Mouse (Mus musculus) spleen, postnatal 4 days (tissue): ENCODE measurements around the gene Pnpla7.

Experiments
- DNase-seq, 2 experiments: peaks; one replicate each; pipeline ENCODE4 v3.0.0; 2022; ENCODE audit warnings: low spot score in 2 of 2

The Pnpla7 gene

DNA sequence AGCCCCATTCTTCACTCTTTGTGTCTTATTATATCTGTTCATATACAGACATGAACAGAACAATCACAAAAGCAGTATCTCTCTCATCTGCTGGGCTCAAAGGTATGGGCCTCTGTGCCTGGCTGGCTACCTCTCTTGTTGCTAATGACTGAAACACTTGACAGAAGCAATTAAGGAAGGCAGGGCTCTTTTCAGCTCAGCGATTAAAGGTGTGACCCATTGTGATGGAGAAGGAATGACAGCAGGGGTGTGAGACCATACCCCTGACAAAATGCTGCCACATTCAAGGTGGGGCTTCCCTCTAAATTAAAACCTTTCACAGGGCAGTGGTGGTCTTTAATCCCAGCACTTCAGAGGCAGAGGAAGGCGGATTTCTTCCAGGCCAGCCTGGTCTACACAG is 11.9 kb downstream of the Pnpla7 start:
- no peak for DNase-seq

DNA sequence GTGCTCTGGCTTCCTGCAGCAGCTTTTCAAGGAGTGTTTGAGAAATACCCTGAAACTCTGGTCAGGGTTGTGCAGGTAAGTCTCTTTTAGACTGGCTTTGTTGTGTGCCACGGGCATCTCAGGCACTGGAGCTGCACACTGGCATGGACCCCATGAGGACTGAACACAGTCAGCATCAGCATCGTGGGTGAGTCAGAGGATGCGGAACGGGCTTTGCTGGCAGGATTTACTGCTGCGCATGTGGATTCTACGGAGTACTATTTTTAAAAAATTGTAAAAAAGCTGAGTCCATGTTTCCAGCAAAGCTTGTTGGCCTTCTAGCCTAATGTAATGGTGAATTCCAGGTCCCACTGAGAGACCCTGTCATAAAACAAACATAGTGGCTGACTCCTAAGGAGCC is 19.5 kb downstream of the Pnpla7 start:
- DNase-seq: no peak

DNA sequence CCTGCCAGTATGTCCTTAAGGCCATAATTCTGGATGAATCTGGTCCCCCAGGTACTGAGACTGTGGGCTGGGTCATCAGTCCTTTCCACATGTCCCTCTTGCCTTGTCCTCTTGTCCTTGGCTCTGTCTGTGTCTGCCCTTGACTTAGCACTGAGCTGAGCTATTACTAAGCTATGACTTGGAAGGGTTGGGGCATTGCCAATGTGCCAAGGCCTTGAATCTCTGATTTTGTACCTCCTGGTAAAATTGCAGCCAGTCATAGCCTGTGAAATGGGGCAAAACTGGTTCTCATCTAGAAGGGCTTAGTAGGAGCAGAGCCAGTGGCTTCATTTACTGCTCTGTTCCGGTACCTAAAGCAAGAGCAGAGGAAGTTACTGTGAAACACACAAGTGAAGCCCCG is 20.6 kb downstream of the Pnpla7 start:
- no peak for DNase-seq

DNA sequence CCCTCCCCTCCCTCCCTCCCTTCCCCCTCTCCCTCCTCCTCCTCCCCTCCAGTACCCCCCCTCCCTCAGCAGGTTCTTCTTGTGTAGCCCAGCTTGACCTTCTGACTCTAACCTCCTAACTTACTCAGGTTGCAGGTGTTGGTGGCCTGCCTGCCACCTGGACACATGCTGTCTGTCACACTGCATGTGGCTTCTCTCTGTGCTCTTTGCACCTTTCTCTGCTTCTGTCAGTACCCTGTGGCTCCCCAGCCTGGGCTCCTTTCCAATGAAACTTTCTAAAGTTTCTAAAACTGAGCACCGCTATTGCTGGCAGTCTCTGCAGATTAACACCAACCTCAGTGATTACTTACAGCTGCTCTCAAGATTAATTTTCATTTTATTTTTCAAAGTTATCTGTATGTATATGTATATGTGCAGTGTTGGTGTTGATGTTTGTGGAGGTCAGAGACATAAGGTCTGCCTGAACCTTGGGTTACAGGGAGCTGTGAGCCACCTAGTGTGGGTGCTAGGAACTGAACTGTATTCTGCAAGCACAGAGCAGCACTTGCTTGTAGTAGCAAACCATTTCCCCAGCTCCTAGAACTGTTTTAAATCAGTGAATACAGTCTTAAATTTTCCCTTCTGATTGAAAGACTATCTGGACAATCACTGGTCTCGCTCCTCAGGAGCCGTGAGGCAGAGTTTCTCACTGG is 24.9 kb downstream of the Pnpla7 start:
- DNase-seq: no peak

DNA sequence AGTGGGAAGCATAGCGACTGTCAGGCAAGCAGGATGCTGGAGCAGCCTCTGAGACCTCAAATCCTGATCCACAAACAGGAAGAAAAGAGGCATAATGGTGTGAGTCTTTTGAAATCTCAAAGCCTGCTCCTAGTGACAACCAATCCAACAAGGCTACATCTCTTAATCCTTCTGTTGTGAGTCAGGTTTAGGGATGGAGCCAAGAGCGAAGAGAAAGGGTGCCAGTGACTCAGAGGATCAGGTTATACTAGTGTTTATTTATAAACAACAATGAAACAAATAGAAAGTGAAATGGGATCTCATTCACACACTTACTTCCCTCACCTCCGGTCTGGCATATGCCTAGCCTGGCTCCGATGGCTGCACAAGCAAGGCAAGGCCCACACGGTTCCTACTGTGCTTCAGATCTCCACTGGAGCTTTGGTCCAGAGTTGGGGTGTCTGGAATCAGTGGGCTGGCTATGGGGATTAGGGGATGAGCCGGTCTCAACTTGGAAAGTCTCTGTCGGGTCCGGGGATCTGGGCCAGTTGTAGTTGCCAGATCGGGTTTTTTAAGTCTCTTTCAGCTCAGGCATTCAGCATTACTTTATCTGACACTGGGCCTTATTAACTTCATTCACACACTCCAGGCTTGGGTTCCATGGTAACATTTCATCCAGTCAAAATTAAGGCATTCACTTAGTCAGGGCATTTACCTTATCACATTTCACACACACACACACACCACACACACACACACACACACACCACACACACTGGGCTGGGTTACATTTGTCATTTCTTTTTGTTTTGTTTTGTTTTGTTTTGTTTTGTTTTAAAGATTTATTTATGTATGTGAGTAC is 28.3 kb downstream of the Pnpla7 start:
- no peak for DNase-seq

DNA sequence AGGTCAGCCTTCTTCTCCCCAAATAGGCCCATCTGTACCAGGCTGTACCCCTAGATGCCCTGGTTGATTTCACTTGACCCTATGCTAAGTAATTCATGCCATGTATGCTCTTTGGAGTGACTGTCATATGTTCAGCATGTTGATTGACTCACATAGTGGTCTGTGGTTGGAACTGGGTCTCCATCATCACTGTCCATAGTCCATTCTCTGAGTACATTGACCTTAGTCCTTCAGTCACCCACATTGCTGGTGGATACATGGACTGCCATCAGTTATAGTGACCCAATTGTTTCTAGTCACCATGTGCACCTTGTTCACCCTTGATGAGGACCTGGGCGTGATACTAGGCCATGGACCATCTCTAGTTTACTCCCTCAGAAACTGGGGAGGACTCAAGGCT is 30.9 kb downstream of the Pnpla7 start:
- peak in 1 of 2 experiments; percentile 6 for DNase-seq

DNA sequence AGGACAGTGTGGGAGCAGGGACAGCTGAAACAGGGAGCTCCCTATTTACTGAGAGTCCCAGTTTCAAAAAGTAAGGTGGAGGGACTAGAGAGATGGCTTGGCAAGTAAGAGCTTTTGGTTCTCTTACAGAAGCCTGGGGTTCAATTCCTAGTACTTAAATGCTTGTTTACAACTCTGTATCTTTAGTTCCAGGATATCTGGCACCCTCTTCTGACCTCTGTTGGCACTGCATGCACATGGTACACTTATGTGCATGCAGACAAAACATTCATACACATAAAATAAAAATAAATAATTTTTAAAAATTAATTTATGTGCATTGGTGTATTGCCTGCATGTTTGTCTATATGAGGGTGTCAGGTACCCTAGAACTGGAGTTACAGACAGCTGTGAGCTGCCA is 32.4 kb downstream of the Pnpla7 start:
- peak in 1 of 2 experiments; percentile 19 for DNase-seq

DNA sequence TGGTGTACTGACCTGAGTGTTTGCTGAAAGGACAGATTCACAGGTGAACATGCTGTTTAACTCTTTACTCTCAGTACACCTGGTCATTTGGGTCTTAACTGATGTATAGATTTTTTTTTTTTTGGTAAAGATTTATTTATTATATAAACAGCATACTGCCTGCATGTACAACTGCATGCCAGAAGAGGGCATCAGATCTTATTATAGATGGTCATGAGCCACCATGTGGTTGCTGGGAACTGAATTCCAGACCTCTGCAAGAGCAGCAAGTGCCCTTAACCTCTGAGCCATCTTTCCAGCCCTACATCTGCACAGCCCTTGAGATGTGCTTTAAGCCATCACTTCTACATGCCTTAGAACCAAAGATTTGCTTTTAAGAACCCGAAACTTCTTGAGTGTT is 46.8 kb downstream of the Pnpla7 start:
- DNase-seq: no peak

DNA sequence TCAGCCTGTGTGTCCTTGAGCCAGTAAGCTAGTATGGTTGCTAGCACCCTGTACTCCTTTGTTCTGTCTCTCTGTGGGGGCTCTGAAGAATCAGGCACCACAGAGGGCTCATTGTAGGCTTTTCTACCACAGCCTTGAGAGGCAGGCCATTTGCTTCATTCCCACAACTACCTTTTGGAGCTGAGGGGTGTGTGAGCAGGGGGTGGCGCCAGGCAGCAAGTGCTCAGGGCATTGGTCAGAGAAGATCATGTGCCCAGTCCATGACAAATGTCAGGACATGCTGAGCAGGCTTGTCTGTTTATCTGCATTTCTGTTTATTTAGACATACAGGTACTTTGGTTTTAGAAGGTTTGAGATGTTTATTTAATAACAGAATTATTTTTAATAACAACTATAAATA is 49.3 kb downstream of the Pnpla7 start:
- no peak for DNase-seq

DNA sequence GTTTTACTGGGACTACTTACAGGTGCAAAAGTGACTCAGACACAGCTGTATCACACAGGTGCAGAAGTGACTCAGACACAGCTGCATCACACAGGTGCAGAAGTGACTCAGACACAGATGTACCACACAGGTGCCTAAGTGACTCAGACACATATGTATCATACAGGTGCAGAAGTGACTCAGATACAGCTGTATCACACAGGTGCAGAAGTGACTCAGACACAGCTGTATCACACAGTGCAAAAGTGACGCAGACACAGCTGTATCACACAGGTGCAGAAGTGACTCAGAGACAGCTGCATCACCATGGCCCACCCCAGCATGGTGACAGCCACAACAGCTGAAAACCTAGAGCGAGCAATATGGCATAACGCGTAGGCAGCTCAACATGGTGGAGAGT is 59.2 kb downstream of the Pnpla7 start:
- DNase-seq: no peak

DNA sequence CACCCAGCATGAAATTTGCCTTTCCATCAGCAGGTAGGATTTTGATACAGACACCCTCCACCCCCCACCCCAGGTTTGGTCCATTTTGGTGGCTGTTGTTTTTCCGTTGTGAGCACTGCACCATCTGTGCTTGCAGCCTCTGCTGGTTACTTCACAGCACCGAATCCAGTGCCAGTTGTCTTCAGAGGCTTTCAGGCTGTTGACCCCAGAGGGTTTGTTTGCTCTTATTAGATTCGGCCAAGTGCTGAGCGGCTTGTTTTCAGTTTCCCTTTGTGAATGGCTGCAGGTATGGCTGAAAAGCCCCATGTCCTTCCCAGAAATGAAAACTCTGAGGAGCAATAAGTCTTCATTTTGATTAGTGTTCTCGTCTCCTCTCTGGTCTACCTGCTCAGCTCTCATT is 64.3 kb downstream of the Pnpla7 start:
- DNase-seq: no peak

DNA sequence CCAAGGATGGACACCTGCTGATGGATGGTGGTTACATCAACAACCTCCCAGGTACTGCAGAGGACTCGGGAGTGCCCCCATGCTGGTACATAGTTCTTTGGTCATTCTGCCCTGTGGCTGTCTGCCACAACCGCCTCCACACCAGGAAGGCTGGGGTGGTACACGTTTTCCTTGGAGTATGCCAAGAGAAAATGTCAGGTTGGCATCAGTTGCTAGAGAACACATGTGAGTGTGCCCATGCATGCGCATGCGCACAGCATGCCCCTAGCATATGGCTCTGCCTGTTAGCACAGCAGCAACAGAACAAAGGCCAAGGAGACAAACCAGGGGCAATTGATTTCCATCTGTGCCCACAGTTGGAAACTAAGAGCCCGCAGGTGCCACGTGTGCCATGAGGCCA is 75.1 kb downstream of the Pnpla7 start:
- no peak for DNase-seq

DNA sequence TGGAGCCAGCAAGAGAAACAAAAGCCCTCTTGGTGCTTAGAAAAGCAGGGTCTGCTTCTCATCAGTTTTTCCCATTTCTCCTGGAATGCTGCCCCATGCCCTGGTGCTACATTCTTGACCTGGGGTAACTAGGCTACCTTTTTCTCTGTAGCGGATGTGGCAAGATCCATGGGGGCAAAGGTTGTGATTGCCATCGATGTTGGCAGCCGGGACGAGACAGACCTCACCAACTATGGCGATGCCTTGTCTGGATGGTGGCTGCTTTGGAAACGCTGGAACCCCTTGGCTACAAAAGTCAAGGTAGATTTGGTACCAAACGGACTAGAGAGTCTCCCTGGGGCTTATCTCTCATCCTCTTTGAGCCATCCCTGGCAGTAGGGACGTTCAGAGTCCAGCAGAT is 75.6 kb downstream of the Pnpla7 start:
- no peak for DNase-seq

DNA sequence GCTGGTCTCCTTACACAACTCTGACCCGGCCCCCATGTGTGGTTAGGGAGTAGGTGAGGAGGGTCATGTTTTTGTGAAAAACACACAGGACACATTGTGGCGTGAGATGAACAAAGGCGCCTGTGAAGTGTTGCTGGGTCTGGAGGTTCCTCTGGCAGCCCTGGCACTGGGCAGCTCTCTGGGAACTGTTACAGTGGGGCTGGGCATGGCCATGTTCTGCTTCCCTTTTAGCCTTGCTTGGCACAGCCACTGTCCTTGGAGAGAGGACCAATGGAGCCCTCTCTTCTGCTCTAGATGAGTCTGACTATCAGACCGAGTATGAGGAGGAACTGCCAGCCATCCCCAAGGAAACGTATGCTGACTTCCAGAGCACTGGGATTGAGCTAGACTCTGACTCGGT is 77.3 kb downstream of the Pnpla7 start:
- no peak for DNase-seq

DNA sequence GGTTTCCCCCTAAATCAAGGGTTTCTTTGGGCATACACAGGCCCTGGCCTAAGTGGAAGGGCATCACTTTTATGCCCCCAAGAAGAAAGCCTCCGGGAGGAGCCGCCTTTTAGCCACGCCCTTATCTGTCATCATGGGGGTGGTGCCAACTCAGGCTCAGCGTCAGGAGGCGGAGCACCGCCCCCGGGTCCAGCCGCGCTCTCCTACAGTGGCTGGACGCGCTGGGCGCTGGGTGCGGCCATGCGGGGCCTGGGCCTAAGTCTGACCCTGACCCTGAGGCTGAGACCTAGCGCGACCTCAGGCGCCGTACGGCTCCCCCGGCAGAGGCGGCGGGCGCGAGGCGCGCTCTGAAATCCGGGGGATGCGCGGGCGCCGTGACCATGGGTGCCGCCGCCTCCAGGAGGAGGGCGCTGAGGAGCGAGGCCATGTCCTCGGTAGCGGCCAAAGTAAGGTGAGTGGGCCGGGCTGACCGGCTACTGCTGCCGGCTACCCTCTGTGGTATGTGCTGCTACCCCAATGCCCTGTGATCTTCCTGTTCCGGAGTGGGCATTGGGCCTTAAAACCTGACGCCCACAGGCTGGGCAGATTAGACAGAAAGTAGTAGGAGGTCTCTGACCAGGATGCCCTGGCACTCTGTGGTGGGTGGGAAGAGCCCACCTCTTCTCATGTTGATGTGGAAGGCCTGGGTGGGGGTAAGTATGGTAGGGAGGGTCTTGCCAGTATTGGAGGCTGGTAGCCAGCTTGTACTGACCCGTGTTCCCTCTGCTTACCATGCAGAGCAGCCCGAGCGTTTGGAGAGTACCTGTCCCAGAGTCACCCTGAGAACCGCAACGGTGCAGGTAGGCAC is 78.6 kb downstream of the Pnpla7 start, which contains the start of gene Nsmf:
TSS of gene Nsmf (plus strand) at position 135 of the 847 bp plus-strand sequence.
- peak; percentile 82 to 89 for DNase-seq

DNA sequence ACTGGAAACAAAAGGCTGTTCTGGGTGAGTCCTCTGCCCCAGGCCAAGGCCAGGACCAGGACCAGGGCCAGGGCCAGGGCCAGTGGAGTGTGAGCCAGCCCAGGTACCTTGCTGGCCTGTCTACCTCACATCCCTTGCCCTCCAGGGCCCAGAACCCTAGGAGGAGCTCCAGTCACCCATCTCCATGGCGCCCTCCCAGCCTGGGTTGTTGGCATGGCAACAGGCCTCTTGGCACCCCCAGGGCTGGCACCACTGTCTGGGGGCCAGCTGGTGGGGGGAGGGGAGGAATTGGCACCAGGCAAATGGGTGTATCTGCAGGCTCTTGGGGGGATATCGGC is 79.2 kb downstream of the Pnpla7 start:
- DNase-seq: no peak

DNA sequence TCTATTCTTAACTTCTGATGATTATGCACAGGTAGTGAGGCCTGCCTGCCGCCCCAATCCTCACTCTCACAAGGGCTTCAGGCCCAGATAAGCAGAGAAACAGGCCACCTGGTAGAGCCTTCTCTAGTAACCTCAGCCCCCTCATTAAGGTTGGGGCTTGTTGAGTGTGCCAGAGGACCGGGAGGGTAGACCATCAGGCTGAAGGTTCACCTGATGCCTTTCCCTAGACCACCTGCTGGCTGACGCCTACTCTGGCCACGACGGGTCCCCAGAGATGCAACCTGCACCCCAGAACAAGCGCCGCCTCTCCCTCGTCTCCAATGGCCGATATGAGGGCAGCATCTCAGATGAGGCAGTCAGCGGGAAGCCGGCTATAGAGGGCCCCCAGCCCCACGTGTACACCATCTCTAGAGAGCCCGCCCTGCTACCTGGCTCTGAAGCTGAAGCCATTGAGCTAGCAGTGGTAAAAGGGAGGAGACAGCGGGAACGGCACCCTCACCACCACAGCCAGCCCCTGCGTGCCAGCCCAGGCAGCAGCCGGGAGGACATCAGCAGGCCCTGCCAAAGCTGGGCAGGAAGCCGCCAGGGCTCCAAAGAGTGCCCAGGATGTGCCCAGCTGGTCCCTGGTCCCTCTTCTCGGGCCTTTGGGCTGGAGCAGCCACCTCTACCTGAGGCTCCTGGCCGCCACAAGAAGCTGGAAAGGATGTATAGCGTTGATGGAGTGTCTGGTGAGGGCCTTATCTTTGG is 79.7 kb downstream of the Pnpla7 start:
- no peak for DNase-seq

DNA sequence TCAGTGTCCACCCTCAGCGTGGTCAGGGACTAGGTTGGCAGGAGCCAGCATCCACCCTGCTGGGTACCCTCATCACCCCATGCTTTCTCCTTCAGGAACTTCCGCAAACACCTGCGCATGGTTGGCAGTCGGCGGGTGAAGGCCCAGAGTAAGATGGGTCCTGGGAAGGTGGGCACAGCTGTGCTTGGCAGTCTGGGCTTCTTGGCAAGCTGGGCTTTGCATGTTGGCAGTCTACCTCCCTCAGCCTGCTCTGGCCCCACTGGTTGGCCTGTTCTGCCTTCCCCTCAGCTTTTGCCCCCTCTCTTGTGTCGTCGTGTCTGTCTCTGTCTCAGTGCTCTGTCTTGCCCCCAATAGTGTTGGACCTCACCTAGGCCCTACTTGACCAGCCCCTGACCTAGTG is 83.1 kb downstream of the Pnpla7 start:
- DNase-seq: no peak

DNA sequence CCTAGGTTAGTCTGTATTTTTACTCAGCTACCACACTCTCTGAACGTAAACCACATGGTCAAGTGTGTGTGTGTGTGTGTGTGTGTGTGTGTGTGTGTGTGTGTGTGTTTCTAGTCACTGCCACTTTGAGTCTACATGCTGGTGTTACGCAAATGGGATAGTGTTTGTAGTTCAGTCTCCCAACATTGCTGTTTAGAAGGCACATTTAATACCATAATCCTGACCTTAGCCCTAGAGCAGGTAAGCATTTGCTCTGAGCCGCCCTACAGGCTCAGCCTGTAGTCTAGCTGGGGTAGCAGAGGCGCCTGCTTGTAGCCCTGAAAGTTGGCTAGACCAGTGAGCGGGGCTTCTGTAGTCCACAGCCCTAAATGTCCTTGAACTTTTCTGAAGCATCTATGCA is 87.7 kb downstream of the Pnpla7 start:
- DNase-seq: no peak

DNA sequence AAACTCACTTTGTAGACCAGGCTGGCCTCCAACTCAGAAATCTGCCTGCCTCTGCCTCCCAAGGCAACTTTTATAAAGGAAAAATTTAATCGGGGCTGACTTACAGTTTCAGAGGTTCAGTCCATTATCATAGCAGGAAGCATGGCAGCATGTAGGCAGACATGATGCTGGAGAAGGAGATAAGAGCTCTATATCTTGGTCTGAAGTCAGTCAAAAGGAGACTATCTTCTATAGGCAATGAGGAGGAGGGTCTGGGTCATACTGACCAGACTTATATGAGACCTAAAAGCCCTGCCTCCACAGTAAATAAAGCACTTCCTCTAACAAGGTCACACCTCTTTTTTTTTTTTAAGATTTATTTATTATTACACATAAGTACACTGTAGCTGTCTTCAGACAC is 88.5 kb downstream of the Pnpla7 start:
- no peak for DNase-seq

DNA sequence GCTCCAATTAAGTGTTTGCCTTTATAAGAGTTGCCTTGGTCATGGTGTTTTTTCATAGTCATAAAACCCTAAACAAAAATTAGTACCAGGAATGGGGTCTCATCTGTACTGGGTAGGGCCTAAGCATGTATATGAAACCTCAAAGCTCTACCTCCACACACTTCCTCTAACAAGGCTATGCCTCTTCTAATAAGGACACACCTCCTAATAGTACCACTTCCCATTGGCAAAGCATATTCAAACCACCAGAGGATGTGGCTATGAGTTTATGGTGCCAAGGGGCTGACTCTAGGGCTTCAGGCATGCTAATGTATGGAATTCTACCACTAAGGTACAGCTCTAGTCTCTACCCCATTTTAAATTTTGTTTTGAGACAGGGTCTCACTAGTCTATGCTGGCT is 89.7 kb downstream of the Pnpla7 start:
- no peak for DNase-seq

DNA sequence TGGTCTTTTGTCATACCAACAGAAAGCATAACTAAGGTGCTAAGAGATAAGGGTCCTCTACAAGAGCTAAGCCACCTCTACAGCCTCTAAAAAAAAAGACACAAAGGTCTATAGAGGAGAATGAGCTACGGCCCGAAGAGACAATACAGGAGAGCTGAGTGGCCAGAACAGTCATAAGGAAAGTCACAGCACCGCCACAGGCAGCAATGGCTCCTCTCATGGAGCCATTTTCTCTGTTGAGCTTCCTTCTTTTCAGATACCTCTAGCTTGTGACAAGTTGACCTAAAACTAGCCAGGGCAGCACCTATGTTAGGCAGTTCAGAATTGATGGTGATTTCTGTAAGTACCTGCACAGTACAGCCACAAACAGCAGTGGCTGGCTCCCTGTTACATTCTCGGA is 90.7 kb downstream of the Pnpla7 start:
- DNase-seq: no peak
